Mouse (Mus musculus): Measurements from ENCODE around the gene Itgb2. TPM values are rescaled to one million over a fixed set of nuclear protein-coding genes. Genes with fewer than 3 reads are reported as not detected.
A peak's percentile ranks its signal among the peaks of the same experiment; 100 is the strongest.

Itgb2 gene
- total RNA-seq, 1 experiment = 0.54 TPM

- Histone ChIP-seq H3K9me3 (ENCODE audit: control insufficient read depth, insufficient read depth, low read depth, low read length) (no peaks in the 10 kb centered on the region), H3K4me1 (ENCODE audit: control insufficient read depth in 2 of 2, insufficient read depth in 2 of 2, low read length in 2 of 2, poor library complexity in 1 of 2) (peaks cover 6 to 20% of the 10 kb centered on the region in 2 experiments; a peak in 3 of 4 replicates), H3K9ac (ENCODE audit: insufficient read depth, low read depth, low read length, poor library complexity, severe bottlenecking) (no peak overlapping the region), H3K4me3 (ENCODE audit: insufficient read depth in 1 of 2, low read depth in 1 of 2, low read length in 2 of 2, poor library complexity in 1 of 2, severe bottlenecking in 1 of 2) (no peak overlapping the region), H3K27ac (ENCODE audit: insufficient read depth, low read depth, low read length, poor library complexity, severe bottlenecking) (no peak overlapping the region), H3K36me3 (ENCODE audit: control insufficient read depth, insufficient read depth, low read length, poor library complexity, severe bottlenecking) (peaks cover 27% of the 10 kb centered on the region)
- in situ Hi-C loops (cut with MboI; ENCODE audit: low sequenced_read_pairs in 2 of 2, unreplicated experiment in 2 of 2) = no loop called here
- TF ChIP-seq HCFC1 (IDR thresholded peaks at IDR 0.05; ENCODE audit: borderline replicate concordance, insufficient read depth, low read length) = no peak
- no peak for TF ChIP-seq MAFK (IDR thresholded peaks at IDR 0.05; ENCODE audit: insufficient read depth, low read depth, low read length)
- TF ChIP-seq ZC3H11A (IDR thresholded peaks at IDR 0.05; ENCODE audit: borderline replicate concordance, low read depth, low read length) = no peak
- no peak for TF ChIP-seq CHD2 (IDR thresholded peaks at IDR 0.05; ENCODE audit: low read depth, low read length)
- TF ChIP-seq ZNF384 (IDR thresholded peaks at IDR 0.05; ENCODE audit: low read depth, low read length) = no peak
- DNase-seq (ENCODE audit: low read depth, low spot score) = no peak
Measured at GRCm38 (mm10) chr10:77589749-77590148, 59.7 kb downstream of the Itgb2 start.

DNA sequence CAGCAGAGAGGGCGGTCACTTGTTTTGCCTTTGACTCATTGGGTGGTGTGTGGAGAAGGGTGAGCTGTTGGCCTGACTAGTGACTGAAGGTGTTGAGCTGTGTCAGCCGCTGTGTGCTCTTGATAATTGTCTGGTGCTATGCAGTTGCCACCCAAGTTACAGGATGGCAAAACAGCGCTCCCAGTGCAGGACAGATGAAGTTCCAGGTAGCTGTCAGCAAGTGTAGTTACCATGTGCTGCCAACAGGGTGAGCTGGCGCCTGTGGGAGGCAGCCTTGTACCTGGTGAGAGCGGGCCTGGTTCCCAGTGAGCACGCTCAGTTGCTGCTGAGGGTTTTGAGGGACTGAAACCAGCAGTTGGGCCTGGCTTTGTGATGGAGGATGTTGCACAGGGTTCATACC lies 60.8 kb downstream of the Itgb2 start:
- H3K36me3 ChIP-seq (ENCODE audit: control insufficient read depth, insufficient read depth, low read length, poor library complexity, severe bottlenecking) = peaks cover 33% of the 10 kb centered on the region
- peaks cover 6 to 22% of the 10 kb centered on the region in 2 experiments; a peak in 3 of 4 replicates for H3K4me1 ChIP-seq (ENCODE audit: control insufficient read depth in 2 of 2, insufficient read depth in 2 of 2, low read length in 2 of 2, poor library complexity in 1 of 2)
- in situ Hi-C loops (cut with MboI; ENCODE audit: low sequenced_read_pairs in 2 of 2, unreplicated experiment in 2 of 2) = no loop called here
- DNase-seq (ENCODE audit: low read depth, low spot score) = peak; percentile 78
- TF ChIP-seq MAFK (IDR thresholded peaks at IDR 0.05; ENCODE audit: insufficient read depth, low read depth, low read length) (no peak), ZC3H11A (IDR thresholded peaks at IDR 0.05; ENCODE audit: borderline replicate concordance, low read depth, low read length) (no peak), CHD2 (IDR thresholded peaks at IDR 0.05; ENCODE audit: low read depth, low read length) (no peak), HCFC1 (IDR thresholded peaks at IDR 0.05; ENCODE audit: borderline replicate concordance, insufficient read depth, low read length) (peak; percentile 36; the same call in 1 of the 2 replicates), ZNF384 (IDR thresholded peaks at IDR 0.05; ENCODE audit: low read depth, low read length) (no peak)
- no peaks in the 10 kb centered on the region for H3K9me3 ChIP-seq (ENCODE audit: control insufficient read depth, insufficient read depth, low read depth, low read length)
- no peak overlapping the region for H3K4me3 ChIP-seq (ENCODE audit: insufficient read depth in 1 of 2, low read depth in 1 of 2, low read length in 2 of 2, poor library complexity in 1 of 2, severe bottlenecking in 1 of 2)
- H3K27ac ChIP-seq (ENCODE audit: insufficient read depth, low read depth, low read length, poor library complexity, severe bottlenecking) = no peak overlapping the region
- H3K9ac ChIP-seq (ENCODE audit: insufficient read depth, low read depth, low read length, poor library complexity, severe bottlenecking) = no peak overlapping the region

DNA sequence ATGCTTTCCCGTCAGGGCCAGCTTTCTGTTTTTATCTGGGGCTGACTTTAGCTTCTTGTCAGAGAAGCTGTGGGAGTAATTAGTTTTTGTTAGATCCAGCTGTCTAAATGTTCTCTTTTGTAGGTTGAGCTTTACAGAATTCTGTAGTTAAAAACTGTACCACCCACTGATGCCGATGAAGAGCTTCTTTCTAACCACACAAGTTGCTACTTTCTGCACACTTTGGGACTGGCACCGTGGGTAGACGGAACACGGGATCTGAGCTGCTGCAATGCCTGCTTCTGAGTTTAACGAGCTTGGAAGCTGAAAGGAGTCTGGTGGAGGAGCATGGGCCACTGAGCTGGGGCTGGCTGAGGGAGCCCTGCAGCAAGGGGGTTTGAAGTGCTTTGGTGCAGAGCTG lies 61.5 kb downstream of the Itgb2 start:
- peaks cover 6 to 23% of the 10 kb centered on the region in 2 experiments; a peak in 3 of 4 replicates for H3K4me1 ChIP-seq (ENCODE audit: control insufficient read depth in 2 of 2, insufficient read depth in 2 of 2, low read length in 2 of 2, poor library complexity in 1 of 2)
- no peaks in the 10 kb centered on the region for H3K9me3 ChIP-seq (ENCODE audit: control insufficient read depth, insufficient read depth, low read depth, low read length)
- H3K27ac ChIP-seq (ENCODE audit: insufficient read depth, low read depth, low read length, poor library complexity, severe bottlenecking) = no peak overlapping the region
- TF ChIP-seq ZNF384 (IDR thresholded peaks at IDR 0.05; ENCODE audit: low read depth, low read length) (no peak), MAFK (IDR thresholded peaks at IDR 0.05; ENCODE audit: insufficient read depth, low read depth, low read length) (no peak), ZC3H11A (IDR thresholded peaks at IDR 0.05; ENCODE audit: borderline replicate concordance, low read depth, low read length) (no peak), HCFC1 (IDR thresholded peaks at IDR 0.05; ENCODE audit: borderline replicate concordance, insufficient read depth, low read length) (no peak), CHD2 (IDR thresholded peaks at IDR 0.05; ENCODE audit: low read depth, low read length) (no peak)
- no peak for DNase-seq (ENCODE audit: low read depth, low spot score)
- in situ Hi-C loops (cut with MboI; ENCODE audit: low sequenced_read_pairs in 2 of 2, unreplicated experiment in 2 of 2) = no loop called here
- H3K4me3 ChIP-seq (ENCODE audit: insufficient read depth in 1 of 2, low read depth in 1 of 2, low read length in 2 of 2, poor library complexity in 1 of 2, severe bottlenecking in 1 of 2) = no peak overlapping the region
- peaks cover 34% of the 10 kb centered on the region for H3K36me3 ChIP-seq (ENCODE audit: control insufficient read depth, insufficient read depth, low read length, poor library complexity, severe bottlenecking)
- no peak overlapping the region for H3K9ac ChIP-seq (ENCODE audit: insufficient read depth, low read depth, low read length, poor library complexity, severe bottlenecking)

DNA sequence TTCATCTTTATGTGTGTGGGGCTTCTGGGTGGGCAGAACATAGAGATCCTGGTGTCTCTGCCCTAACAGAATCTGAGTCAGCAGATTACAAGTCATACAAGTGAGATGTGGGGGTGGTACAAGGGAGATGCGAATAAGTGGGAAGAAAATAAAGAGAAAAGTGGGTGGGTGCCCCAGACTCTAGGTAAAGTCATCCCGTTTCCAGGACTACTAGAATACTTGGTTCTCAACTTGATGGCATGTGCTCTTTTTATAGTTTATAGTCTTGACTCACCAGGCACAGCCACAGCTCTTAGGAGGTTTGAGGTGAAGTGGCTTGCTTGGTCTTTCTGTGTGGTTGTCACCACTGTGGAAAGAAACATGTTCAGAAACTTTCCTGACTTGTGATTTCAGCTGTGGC lies 66.0 kb downstream of the Itgb2 start:
- Histone ChIP-seq H3K4me1 (ENCODE audit: control insufficient read depth in 2 of 2, insufficient read depth in 2 of 2, low read length in 2 of 2, poor library complexity in 1 of 2) (peaks cover 2 to 20% of the 10 kb centered on the region in 2 experiments; a peak in 2 of 4 replicates), H3K4me3 (ENCODE audit: insufficient read depth in 1 of 2, low read depth in 1 of 2, low read length in 2 of 2, poor library complexity in 1 of 2, severe bottlenecking in 1 of 2) (no peak overlapping the region), H3K9ac (ENCODE audit: insufficient read depth, low read depth, low read length, poor library complexity, severe bottlenecking) (no peak overlapping the region), H3K9me3 (ENCODE audit: control insufficient read depth, insufficient read depth, low read depth, low read length) (no peaks in the 10 kb centered on the region), H3K36me3 (ENCODE audit: control insufficient read depth, insufficient read depth, low read length, poor library complexity, severe bottlenecking) (peaks cover 42% of the 10 kb centered on the region), H3K27ac (ENCODE audit: insufficient read depth, low read depth, low read length, poor library complexity, severe bottlenecking) (no peak overlapping the region)
- no peak for DNase-seq (ENCODE audit: low read depth, low spot score)
- TF ChIP-seq CHD2 (IDR thresholded peaks at IDR 0.05; ENCODE audit: low read depth, low read length) = no peak
- 0 out of 2 replicates have a peak, but pooled peaks have one; percentile 21 for TF ChIP-seq MAFK (IDR thresholded peaks at IDR 0.05; ENCODE audit: insufficient read depth, low read depth, low read length)
- in situ Hi-C loops (cut with MboI; ENCODE audit: low sequenced_read_pairs in 2 of 2, unreplicated experiment in 2 of 2) = no loop called here

DNA sequence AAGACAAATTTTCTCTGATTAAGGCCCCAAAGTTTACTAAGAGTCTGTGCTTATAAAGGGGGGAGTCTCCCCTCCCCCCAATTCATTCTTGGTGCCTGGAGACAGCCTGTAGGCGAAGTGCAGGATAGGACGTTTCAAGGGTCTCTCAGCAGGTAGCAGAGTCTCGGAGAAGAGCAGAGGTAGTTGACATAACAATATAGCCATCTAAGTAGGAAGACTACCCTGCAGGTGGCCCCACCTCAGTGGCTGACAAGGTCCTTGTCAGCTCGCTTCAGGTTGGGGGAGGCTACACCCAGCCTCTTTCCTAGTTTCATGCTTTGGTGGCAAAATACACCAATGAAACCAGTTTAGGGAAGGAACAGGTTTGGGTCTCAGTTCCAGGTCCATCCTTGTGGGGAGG lies 73.0 kb downstream of the Itgb2 start:
- peaks cover 16 to 45% of the 10 kb centered on the region in 2 experiments for H3K4me1 ChIP-seq (ENCODE audit: control insufficient read depth in 2 of 2, insufficient read depth in 2 of 2, low read length in 2 of 2, poor library complexity in 1 of 2)
- H3K4me3 ChIP-seq (ENCODE audit: insufficient read depth in 1 of 2, low read depth in 1 of 2, low read length in 2 of 2, poor library complexity in 1 of 2, severe bottlenecking in 1 of 2) = peak overlapping the region in 1 of 2 experiments; percentile 10; a peak in 1 of 4 replicates
- no peak overlapping the region for H3K9ac ChIP-seq (ENCODE audit: insufficient read depth, low read depth, low read length, poor library complexity, severe bottlenecking)
- peaks cover 7% of the 10 kb centered on the region; the same call in 1 of the 2 replicates for H3K36me3 ChIP-seq (ENCODE audit: control insufficient read depth, insufficient read depth, low read length, poor library complexity, severe bottlenecking)
- TF ChIP-seq ZC3H11A (IDR thresholded peaks at IDR 0.05; ENCODE audit: borderline replicate concordance, low read depth, low read length) (no peak), ZNF384 (IDR thresholded peaks at IDR 0.05; ENCODE audit: low read depth, low read length) (no peak), MAFK (IDR thresholded peaks at IDR 0.05; ENCODE audit: insufficient read depth, low read depth, low read length) (no peak), HCFC1 (IDR thresholded peaks at IDR 0.05; ENCODE audit: borderline replicate concordance, insufficient read depth, low read length) (no peak), CHD2 (IDR thresholded peaks at IDR 0.05; ENCODE audit: low read depth, low read length) (no peak)
- no peaks in the 10 kb centered on the region for H3K9me3 ChIP-seq (ENCODE audit: control insufficient read depth, insufficient read depth, low read depth, low read length)
- in situ Hi-C loops (cut with MboI; ENCODE audit: low sequenced_read_pairs in 2 of 2, unreplicated experiment in 2 of 2) = no loop called here
- peak overlapping the region; percentile 85 for H3K27ac ChIP-seq (ENCODE audit: insufficient read depth, low read depth, low read length, poor library complexity, severe bottlenecking)
- DNase-seq (ENCODE audit: low read depth, low spot score) = peak; percentile 62
